Mouse (Mus musculus): ENCODE measurements at regions not wholly inside any gene's neighbourhood (a gene's known extent, or its start where the extent isn't known, plus 50 kb on each side); places are given as distances from the start of the nearest gene placed in this dataset.

- Histone ChIP-seq H3K36me3 (no peaks in the 10 kb centered on the region), H3K27me3 (no peaks in the 10 kb centered on the region), H3K4me1 (no peaks in the 10 kb centered on the region), H3K9me3 (no peaks in the 10 kb centered on the region), H3K9ac (no peak overlapping the region), H3K27ac (no peak overlapping the region), H3K4me2 (no peak overlapping the region), H3K4me3 (no peak overlapping the region)
- 92% methylated on average over 2 of the region's 2 CpGs for WGBS
- no peak for ATAC-seq (ENCODE audit: insufficient number of reproducible peaks, insufficient read depth, low FRiP score, low TSS enrichment, low read depth)
Measured at GRCm38 (mm10) chr13:31171751-31172150, 197.7 kb downstream of the Gm5447 start.

DNA sequence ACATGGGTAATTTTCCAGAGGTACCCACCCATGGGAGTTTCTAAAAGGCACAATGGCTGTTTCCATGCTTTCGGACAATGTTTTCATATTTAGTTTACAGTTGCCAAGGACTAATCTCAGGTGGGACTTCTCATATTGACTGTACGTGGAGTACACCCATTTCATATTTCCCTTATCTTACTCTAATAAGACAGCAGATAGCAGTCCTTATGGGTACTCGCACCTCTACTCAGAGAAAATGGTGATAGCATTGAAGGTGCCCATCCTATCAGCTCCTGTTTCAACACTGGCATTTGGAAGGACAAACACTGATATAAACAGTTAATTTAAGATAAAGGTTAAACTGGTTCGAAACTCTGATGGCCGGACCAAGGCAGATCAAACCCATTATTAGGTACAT, 198.6 kb downstream of the Gm5447 start:
- Histone ChIP-seq H3K27me3 (no peaks in the 10 kb centered on the region), H3K27ac (no peak overlapping the region), H3K4me2 (no peak overlapping the region), H3K4me3 (no peak overlapping the region), H3K4me1 (no peaks in the 10 kb centered on the region), H3K9me3 (no peaks in the 10 kb centered on the region), H3K9ac (no peak overlapping the region), H3K36me3 (no peaks in the 10 kb centered on the region)
- ATAC-seq (ENCODE audit: insufficient number of reproducible peaks, insufficient read depth, low FRiP score, low TSS enrichment, low read depth), result no peak
- WGBS, result 95% methylated on average over 5 of the region's 5 CpGs

DNA sequence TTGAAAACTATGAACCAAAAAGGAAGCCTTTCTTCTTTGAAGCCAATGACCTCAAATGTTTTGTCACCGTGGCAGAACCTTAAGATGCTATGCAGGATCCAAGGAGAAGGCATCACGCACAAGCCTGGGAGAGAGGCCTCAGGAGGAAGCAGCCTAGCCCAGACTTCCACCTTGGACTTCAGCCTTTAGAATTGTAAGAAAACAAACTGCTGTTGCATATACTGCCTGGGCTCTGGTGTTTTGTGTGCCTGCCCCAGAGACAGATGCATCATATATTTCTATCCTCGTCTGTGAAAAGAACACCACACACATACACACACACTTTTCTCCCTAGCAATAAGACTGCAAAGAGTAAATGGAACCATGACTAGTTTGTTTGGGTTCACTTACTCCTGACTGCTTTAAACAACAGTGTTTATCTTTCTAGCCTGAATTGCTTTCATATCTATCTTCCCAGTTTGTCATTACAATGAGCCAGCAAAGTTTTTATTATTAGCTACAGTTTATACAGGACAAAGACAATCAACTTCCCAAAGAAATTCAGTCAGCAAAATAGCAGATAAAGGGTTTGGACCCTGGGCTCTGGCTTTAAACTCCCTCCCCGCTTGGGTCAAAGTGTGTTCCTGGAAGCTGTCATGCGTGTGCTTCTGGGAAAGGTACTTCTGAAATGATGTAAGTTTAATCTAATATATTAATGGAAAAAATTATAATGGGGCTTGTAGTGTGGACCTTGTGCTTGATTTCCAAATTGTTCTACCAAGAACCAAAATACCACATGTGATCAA, 204.2 kb downstream of the Gm5447 start:
- H3K27ac ChIP-seq, result no peak overlapping the region
- ATAC-seq (ENCODE audit: insufficient number of reproducible peaks, insufficient read depth, low FRiP score, low TSS enrichment, low read depth), result no peak
- no peak overlapping the region for H3K4me3 ChIP-seq
- 0 out of 2 replicates have a peak, but pooled peaks cover 4% of the 10 kb centered on the region for H3K4me1 ChIP-seq
- H3K9me3 ChIP-seq, result no peaks in the 10 kb centered on the region
- H3K9ac ChIP-seq, result no peak overlapping the region
- WGBS, result 82% methylated on average over 5 of the region's 5 CpGs
- no peaks in the 10 kb centered on the region for H3K36me3 ChIP-seq
- H3K4me2 ChIP-seq, result no peak overlapping the region
- H3K27me3 ChIP-seq, result no peaks in the 10 kb centered on the region

GRCm38 (mm10) chr13:31178964-31179363, 205.0 kb downstream of the Gm5447 start:
- Histone ChIP-seq H3K4me2 (no peak overlapping the region), H3K27ac (no peak overlapping the region), H3K9me3 (no peaks in the 10 kb centered on the region), H3K9ac (no peak overlapping the region; the same call in 1 of the 2 replicates), H3K4me3 (no peak overlapping the region), H3K4me1 (0 out of 2 replicates have a peak, but pooled peaks cover 4% of the 10 kb centered on the region), H3K36me3 (no peaks in the 10 kb centered on the region), H3K27me3 (no peaks in the 10 kb centered on the region)
- ATAC-seq (ENCODE audit: insufficient number of reproducible peaks, insufficient read depth, low FRiP score, low TSS enrichment, low read depth), result no peak
- WGBS, result 74% methylated on average over 3 of the region's 3 CpGs

GRCm38 (mm10) chr13:31179407-31180001, 205.5 kb downstream of the Gm5447 start:
- Histone ChIP-seq H3K4me2 (no peak overlapping the region), H3K4me1 (0 out of 2 replicates have a peak, but pooled peaks cover 4% of the 10 kb centered on the region), H3K36me3 (no peaks in the 10 kb centered on the region), H3K4me3 (no peak overlapping the region), H3K9me3 (no peaks in the 10 kb centered on the region), H3K27ac (no peak overlapping the region), H3K27me3 (no peaks in the 10 kb centered on the region), H3K9ac (peak overlapping the region; percentile 36; the same call in 1 of the 2 replicates)
- ATAC-seq (ENCODE audit: insufficient number of reproducible peaks, insufficient read depth, low FRiP score, low TSS enrichment, low read depth), result no peak
- 22% methylated on average over 12 of the region's 12 CpGs for WGBS

DNA sequence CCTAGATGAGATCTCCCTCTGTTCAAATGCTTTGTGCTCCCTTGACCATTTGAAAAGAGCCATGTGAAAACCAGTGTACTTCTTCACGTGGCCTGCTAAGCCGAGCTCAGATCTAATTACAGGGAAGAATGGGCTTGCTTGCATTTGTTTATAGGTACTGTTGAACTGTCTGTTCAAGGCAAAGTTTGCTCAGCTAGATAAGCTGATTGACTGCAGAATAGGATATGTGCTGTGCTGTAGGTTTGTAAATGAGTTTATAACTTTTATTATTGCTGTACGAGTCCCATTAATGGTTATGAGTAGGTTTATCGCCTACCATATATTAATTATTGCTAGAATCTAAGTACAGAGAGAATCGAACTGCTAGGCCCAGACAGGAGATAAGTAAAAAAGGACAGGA, 207.5 kb downstream of the Gm5447 start:
- H3K27me3 ChIP-seq, result no peaks in the 10 kb centered on the region; the same call in 1 of the 2 replicates
- no peak overlapping the region for H3K4me2 ChIP-seq
- H3K9me3 ChIP-seq, result no peaks in the 10 kb centered on the region
- no peak overlapping the region for H3K9ac ChIP-seq
- no peaks in the 10 kb centered on the region for H3K36me3 ChIP-seq
- ATAC-seq (ENCODE audit: insufficient number of reproducible peaks, insufficient read depth, low FRiP score, low TSS enrichment, low read depth), result no peak
- H3K4me1 ChIP-seq, result 0 out of 2 replicates have a peak, but pooled peaks cover 4% of the 10 kb centered on the region
- H3K4me3 ChIP-seq, result no peak overlapping the region
- WGBS, result 76% methylated on average over 5 of the region's 5 CpGs
- H3K27ac ChIP-seq, result no peak overlapping the region

- no peak overlapping the region for H3K4me2 ChIP-seq
- no peaks in the 10 kb centered on the region for H3K9me3 ChIP-seq
- no peak overlapping the region for H3K9ac ChIP-seq
- ATAC-seq (ENCODE audit: insufficient number of reproducible peaks, insufficient read depth, low FRiP score, low TSS enrichment, low read depth), result no peak
- WGBS, result 77% methylated on average over 14 of the region's 14 CpGs
- H3K4me3 ChIP-seq, result no peak overlapping the region
- H3K27ac ChIP-seq, result no peak overlapping the region
- peaks cover 2% of the 10 kb centered on the region; the same call in 1 of the 2 replicates for H3K27me3 ChIP-seq
- H3K36me3 ChIP-seq, result no peaks in the 10 kb centered on the region
- no peaks in the 10 kb centered on the region for H3K4me1 ChIP-seq
Measured at GRCm38 (mm10) chr13:31184845-31185834, 211.1 kb downstream of the Gm5447 start.

- Histone ChIP-seq H3K9me3 (no peaks in the 10 kb centered on the region), H3K4me2 (no peak overlapping the region), H3K4me1 (peaks cover 4% of the 10 kb centered on the region; the same call in 1 of the 2 replicates), H3K27me3 (peaks cover 3% of the 10 kb centered on the region; the same call in 1 of the 2 replicates), H3K36me3 (no peaks in the 10 kb centered on the region), H3K4me3 (no peak overlapping the region), H3K27ac (no peak overlapping the region), H3K9ac (no peak overlapping the region)
- WGBS, result 49% methylated on average over 5 of the region's 5 CpGs
- no peak for ATAC-seq (ENCODE audit: insufficient number of reproducible peaks, insufficient read depth, low FRiP score, low TSS enrichment, low read depth)
Measured at GRCm38 (mm10) chr13:31186805-31187589, 213.0 kb downstream of the Gm5447 start.

- WGBS, result 33% methylated on average over 1 of the region's 1 CpGs
- ATAC-seq (ENCODE audit: insufficient number of reproducible peaks, insufficient read depth, low FRiP score, low TSS enrichment, low read depth), result no peak
- H3K9ac ChIP-seq, result no peak overlapping the region
- no peaks in the 10 kb centered on the region for H3K36me3 ChIP-seq
- no peaks in the 10 kb centered on the region for H3K9me3 ChIP-seq
- peaks cover 3% of the 10 kb centered on the region; the same call in 1 of the 2 replicates for H3K27me3 ChIP-seq
- H3K4me3 ChIP-seq, result no peak overlapping the region
- H3K27ac ChIP-seq, result no peak overlapping the region
- H3K4me2 ChIP-seq, result no peak overlapping the region
- peaks cover 4% of the 10 kb centered on the region; the same call in 1 of the 2 replicates for H3K4me1 ChIP-seq
Measured at GRCm38 (mm10) chr13:31189116-31189515, 215.1 kb downstream of the Gm5447 start.

- WGBS, result 75% methylated on average over 4 of the region's 4 CpGs
- H3K36me3 ChIP-seq, result no peaks in the 10 kb centered on the region
- H3K27me3 ChIP-seq, result 0 out of 2 replicates have a peak, but pooled peaks cover 3% of the 10 kb centered on the region
- H3K4me1 ChIP-seq, result peaks cover 4% of the 10 kb centered on the region; the same call in 1 of the 2 replicates
- H3K9me3 ChIP-seq, result no peaks in the 10 kb centered on the region
- H3K9ac ChIP-seq, result no peak overlapping the region
- no peak overlapping the region for H3K4me3 ChIP-seq
- H3K4me2 ChIP-seq, result no peak overlapping the region
- ATAC-seq (ENCODE audit: insufficient number of reproducible peaks, insufficient read depth, low FRiP score, low TSS enrichment, low read depth), result no peak
- H3K27ac ChIP-seq, result no peak overlapping the region
Measured at GRCm38 (mm10) chr13:31190036-31190435, 216.0 kb downstream of the Gm5447 start.

All from embryonic facial prominence, embryonic 13.5 days (tissue).